Mouse (Mus musculus): ENCODE measurements around the gene Nsun7. TPM values are rescaled to one million over a fixed set of nuclear protein-coding genes. Genes with fewer than 3 reads are reported as not detected.
A peak's percentile ranks its signal among the peaks of the same experiment; 100 is the strongest.

Nsun7 gene
- total RNA-seq, 1 experiment from 2014 or later = 2.1 TPM

DNA sequence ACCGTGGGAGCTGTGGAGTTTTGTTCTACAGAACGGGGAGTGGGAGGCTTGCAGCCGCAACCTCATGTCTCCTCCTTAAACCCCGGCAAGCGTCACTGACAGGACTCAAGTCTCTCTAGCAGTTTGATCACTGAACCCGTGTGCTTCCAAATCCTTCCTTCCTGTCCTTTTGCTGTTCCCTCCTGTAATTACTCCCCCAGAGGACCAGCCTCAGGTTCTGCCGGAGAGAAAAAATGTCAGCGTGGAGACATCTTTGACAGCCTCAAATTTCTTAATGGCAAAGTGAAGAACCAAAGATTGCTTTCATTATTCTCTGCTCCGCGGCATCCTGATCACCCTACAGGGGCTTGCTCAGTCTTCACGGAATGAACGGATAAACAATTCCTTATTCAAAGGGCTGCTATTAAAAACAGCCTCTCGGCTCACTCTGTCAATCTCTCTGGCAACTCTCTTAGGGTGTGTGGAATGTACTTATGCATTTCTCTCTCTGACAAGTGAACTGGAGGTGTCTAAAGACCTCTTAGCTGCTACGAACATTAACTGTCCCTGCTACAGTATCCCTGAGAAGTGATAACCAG is 60.2 kb downstream of the Nsun7 start:
- no peak for ATAC-seq (replicated peaks in 1 of 2; ENCODE audit: insufficient read depth in 1 of 2, low FRiP score in 2 of 2, low TSS enrichment in 1 of 2, low read depth in 1 of 2, poor library complexity in 2 of 2, severe bottlenecking in 2 of 2)

DNA sequence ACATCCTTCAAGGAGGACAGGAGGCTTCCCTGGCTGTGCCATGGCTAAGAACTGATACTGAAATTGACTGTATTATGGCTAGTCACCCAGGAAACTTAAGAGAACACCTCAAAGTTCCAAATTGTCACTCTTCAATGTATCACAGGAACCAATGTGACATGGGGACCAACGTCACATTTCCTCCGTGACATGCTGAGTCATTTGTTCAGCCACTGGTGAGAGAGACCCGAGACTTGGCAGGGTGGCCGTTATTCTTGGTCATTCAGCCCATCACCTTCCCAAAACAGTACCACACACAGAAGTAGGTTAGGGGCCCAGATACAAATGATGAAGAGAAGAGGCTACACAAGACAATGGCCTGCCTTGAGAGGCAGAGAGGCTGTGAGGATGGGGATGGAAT is 63.4 kb downstream of the Nsun7 start:
- ATAC-seq (replicated peaks in 1 of 2; ENCODE audit: insufficient read depth in 1 of 2, low FRiP score in 2 of 2, low TSS enrichment in 1 of 2, low read depth in 1 of 2, poor library complexity in 2 of 2, severe bottlenecking in 2 of 2) = peak; percentile 65 to 67

DNA sequence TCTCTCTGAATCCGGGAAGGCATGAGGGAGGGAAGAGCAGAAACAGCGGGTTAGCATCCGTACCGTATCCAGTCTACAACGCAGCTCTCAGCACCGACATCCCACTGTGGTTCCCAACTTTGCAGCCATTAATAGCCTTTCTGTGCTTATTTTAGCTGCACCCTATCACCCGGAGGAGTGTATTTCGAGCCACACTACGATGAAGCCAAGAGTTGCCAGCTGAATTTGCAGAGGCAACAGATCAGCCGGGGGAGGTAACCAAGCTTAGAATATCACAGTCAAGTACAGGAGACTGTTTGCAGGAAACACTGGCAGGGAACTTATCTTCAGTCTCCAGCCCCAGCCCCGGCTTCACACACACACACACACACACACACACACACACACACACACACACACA is 63.9 kb downstream of the Nsun7 start:
- peak; percentile 13 to 23; a peak in 2 of 4 replicates for ATAC-seq (replicated peaks in 1 of 2; ENCODE audit: insufficient read depth in 1 of 2, low FRiP score in 2 of 2, low TSS enrichment in 1 of 2, low read depth in 1 of 2, poor library complexity in 2 of 2, severe bottlenecking in 2 of 2)

DNA sequence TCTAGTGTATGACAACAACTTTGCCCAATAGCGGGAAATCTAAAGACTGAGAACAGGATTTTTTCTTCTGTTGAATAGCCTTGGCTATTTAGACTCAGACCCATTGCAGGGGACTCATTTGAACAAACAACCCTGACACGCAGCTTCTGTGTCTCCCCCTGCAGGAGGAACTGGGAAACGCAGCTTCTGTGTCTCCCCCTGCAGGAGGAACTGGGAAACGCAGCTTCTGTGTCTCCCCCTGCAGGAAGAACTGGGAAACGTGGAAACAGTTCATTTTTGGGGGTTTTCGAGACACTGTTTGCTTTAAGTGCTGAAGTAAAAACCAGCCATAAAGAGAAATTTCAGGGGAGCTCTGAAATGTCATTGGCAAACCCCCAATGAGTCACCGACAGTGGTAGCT is 66.7 kb downstream of the Nsun7 start:
- no peak for ATAC-seq (replicated peaks in 1 of 2; ENCODE audit: insufficient read depth in 1 of 2, low FRiP score in 2 of 2, low TSS enrichment in 1 of 2, low read depth in 1 of 2, poor library complexity in 2 of 2, severe bottlenecking in 2 of 2)

DNA sequence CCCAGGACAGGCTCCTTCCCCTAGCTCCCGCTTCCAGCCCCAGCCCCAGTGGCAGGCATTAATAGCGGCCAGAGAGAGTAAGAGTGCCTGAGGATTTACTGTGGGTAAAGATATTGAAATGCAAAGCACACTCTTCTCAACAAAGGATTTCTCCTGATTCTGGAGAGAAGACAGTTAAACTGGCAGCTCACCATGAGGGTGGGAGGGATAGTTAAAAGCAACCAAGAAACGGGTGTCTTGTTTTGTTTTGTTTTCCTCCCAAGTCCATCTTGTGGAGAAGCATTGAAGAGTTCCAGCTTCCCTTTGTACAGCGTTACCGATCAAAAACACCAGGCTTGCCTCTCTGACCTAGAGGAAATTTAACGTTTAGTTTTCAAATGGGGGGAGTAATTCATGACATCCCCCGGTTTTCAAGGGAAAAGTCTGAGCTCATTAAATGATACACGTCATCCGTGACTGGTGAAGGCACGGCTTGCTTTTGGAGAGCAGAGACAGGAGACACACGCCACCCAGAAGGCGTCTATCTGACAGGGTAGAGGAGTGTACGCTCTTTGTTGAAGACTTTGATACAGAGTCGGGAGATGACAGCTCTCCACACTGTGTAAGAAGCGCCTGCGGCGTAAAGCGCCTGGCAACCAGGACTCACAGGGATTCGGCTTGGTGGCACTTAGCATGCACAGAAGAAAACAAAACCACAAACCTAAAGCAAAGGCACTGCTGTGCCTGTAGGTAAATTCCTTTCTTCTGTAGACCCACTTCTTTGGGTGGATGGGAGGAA is 68.4 kb downstream of the Nsun7 start:
- no peak for ATAC-seq (replicated peaks in 1 of 2; ENCODE audit: insufficient read depth in 1 of 2, low FRiP score in 2 of 2, low TSS enrichment in 1 of 2, low read depth in 1 of 2, poor library complexity in 2 of 2, severe bottlenecking in 2 of 2)

DNA sequence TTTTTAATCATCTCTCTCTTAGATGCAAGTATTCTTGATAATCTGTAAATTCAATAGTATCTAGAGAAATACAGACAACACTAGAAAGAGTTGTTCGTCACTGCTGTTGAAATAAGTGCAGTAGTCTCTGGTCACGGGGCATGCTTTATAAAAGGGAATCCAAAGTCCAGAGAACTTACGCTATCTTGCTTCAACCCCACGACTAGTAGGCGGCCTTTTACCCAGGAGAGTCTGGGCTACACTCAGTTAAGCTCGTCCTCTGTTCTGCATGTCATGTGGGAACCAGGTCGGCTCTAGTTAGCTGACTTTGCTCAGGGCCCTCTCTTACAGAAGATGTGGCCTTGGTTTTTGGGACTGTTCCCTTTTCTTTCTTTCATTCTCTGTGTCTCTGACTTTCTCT is 69.1 kb downstream of the Nsun7 start:
- ATAC-seq (replicated peaks in 1 of 2; ENCODE audit: insufficient read depth in 1 of 2, low FRiP score in 2 of 2, low TSS enrichment in 1 of 2, low read depth in 1 of 2, poor library complexity in 2 of 2, severe bottlenecking in 2 of 2) = no peak

DNA sequence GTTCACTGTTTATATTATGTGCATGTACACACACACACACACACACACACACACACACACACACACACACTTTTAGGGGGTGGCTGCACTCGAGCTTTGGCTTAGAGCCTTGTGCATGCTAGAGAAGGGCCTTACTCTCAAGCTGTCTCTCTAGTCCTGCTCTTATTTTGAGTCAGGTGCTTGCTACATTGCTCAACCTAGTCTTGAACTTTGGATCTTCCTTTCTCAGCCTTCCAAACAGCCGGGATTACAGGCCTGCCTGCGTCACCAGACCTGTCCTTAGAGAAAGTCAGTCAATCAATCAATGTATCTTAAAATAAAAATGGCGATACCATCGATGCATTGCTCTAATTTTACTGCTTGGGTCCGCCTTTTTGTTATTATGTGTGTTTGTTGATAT is 71.1 kb downstream of the Nsun7 start:
- no peak for ATAC-seq (replicated peaks in 1 of 2; ENCODE audit: insufficient read depth in 1 of 2, low FRiP score in 2 of 2, low TSS enrichment in 1 of 2, low read depth in 1 of 2, poor library complexity in 2 of 2, severe bottlenecking in 2 of 2)

DNA sequence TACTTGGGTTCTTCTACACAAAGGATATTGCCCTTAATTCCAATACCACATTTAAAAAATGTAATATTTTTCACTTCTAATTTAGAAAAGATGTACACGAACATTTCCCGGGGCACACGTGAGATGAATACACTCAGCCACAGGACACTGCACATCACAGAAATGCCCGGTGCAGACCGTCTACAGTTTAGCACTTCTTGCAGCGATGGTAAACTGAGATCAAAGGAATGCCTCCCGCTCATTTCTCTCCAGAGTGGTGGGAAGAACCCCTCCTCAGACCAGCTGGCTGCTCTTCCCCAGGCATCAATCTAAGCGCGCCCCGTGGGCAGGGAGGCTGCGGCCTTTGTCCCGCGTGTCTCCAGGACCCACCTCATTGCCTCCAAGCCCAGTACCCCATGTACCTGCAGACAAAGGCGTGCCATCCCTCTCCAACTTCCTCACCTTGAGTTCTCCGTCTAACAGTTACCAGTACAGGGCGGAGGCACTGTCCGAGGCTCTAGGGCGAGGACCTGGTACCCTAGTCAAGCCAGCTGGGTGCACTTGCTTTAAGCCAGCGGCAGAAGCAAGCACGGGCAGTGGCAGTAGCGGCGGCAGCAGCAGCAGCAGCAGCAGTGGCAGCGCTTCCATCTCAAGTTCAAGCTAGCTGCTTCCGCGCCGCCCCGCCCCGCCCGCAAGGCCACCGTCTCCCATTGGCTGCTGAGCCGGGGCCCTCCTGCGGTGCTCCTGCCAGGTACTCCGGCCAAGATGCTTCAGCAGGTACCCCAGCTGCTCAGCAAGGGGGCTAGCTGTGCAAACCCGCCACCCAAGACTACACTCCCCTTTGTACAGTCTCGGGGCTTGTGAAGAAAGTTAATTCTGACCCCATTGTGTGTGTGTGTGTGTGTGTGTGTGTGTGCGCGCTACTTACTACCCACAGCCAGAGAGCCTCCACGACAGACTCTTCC is 77.6 kb downstream of the Nsun7 start:
- ATAC-seq (replicated peaks in 1 of 2; ENCODE audit: insufficient read depth in 1 of 2, low FRiP score in 2 of 2, low TSS enrichment in 1 of 2, low read depth in 1 of 2, poor library complexity in 2 of 2, severe bottlenecking in 2 of 2) = peak; percentile 67 to 76

DNA sequence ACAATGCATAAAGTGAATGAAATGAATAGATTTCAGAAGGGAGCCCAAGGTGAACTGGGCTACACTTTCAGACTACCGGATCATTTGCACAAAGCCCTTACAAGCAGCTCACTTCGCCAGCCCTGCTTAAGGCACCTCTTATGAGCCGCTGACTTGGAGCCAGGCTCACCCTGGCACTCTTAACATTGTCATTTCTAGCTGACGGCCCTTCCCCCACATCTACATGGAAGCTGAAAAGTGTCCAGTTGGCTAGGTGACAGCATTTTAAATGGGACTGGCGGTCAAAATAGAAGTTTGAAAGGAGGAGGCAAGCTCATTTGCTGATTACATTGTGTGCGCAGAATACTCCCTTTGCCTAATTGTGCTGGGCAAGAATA is 78.3 kb downstream of the Nsun7 start:
- no peak for ATAC-seq (replicated peaks in 1 of 2; ENCODE audit: insufficient read depth in 1 of 2, low FRiP score in 2 of 2, low TSS enrichment in 1 of 2, low read depth in 1 of 2, poor library complexity in 2 of 2, severe bottlenecking in 2 of 2)

DNA sequence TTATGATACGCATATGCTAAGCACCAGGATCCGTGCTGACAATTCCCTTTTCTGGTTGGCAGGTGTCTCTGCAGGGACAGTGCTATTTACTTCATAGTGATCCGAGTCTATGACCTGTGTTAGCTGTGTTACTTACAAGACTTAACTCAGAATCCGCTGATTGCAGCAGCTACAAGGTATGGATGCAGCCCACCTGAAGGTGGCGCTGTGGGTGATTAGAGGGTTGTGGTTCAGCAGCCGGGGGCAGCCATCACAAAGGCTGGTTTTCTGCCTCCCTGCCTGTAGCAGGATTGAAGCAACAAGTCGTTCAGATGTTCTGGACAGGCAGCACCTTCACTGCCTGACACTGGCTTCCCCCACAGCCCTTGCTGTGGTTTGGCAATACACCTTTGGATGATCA is 78.9 kb downstream of the Nsun7 start:
- 0 out of 4 replicates have a peak, but pooled peaks have one; percentile 29 to 35 for ATAC-seq (replicated peaks in 1 of 2; ENCODE audit: insufficient read depth in 1 of 2, low FRiP score in 2 of 2, low TSS enrichment in 1 of 2, low read depth in 1 of 2, poor library complexity in 2 of 2, severe bottlenecking in 2 of 2)

DNA sequence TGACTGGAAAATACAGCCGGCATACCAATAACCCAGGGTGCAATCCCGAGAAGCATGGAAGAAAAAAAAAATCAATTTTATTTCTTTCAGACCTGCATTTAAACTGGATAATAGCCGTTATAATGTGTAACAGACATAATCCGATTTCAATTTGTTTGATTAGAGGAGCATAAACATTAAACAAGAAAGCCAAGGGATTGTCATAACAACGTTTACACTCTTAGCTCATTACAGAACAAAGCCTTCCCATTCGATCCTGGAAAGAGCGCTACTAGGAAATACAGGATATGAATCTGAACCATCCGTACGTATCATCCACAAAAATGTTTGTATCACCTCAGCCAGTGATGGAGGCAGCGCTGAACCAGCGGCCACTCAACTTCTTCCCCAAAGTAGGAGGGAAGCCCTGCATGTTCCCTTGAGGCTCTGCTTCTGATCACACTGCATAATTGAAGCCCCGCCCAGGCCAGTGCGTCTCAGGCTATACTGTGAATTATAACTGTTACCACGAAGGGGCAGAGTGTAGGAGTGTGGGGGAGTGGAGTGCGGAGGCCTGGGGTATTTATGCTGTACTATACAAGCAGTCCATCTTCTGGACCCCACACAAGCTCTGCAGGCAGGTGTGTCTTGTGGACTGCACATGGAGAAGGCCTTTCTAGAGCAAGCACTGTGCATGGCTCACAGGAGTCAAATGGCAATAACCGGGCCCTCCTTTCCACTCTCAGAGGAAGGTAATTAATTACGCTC is 80.8 kb downstream of the Nsun7 start:
- no peak for ATAC-seq (replicated peaks in 1 of 2; ENCODE audit: insufficient read depth in 1 of 2, low FRiP score in 2 of 2, low TSS enrichment in 1 of 2, low read depth in 1 of 2, poor library complexity in 2 of 2, severe bottlenecking in 2 of 2)

DNA sequence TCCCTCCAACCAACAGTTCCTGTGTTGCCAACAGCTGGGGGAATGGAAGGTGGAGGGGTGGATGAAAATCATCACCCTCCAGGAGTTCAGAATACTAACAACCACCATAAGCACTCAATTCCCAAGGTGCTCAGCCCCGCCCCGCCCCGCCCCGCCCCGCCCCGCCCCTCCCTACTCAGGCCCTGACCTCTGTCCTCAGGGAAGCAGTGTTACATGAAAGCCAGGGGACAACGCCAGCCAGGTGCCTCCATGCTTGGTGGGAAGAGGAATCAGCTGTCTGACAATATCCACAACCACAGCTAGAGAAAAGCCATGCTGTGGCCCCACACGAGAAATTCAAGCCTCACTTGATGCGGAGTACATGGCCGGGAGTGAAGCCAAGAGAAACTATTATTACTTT is 82.2 kb downstream of the Nsun7 start:
- ATAC-seq (replicated peaks in 1 of 2; ENCODE audit: insufficient read depth in 1 of 2, low FRiP score in 2 of 2, low TSS enrichment in 1 of 2, low read depth in 1 of 2, poor library complexity in 2 of 2, severe bottlenecking in 2 of 2) = no peak

DNA sequence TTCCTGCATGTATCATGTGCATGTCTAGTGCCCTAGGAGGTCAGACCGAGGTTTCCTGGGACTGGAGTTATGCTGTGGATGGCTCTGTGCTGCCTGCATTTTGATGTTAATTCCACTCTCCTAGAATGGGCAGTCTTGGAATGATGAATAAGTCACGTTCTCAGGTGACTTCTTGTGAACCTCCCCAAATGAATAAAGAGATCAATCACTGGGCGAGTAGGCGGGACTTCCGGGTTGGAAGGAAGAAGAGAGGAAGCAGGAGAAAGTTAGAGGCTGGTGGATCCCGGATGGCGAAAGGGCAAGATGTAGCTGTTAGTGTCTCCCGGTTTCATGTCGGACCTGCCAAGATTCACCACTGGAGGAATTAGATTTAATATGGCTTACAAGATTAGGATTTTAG is 82.6 kb downstream of the Nsun7 start:
- ATAC-seq (replicated peaks in 1 of 2; ENCODE audit: insufficient read depth in 1 of 2, low FRiP score in 2 of 2, low TSS enrichment in 1 of 2, low read depth in 1 of 2, poor library complexity in 2 of 2, severe bottlenecking in 2 of 2) = no peak

DNA sequence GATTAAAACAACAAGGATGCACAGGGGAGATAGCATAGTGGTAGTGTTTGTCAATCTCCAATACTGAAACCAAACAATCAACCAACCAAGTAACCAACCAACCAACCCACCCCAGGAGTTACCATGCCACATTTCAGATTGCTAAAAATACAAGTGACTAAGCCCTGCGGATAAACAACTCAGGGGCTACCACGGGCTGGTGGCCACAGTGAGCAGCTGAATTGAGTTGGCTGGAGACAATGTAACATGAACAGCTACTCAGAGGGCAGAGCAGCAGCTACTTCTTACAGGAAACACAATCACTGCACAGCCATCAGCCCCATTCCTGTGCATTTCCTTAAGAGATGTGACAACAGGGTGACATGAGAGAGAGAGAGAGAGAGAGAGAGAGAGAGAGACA is 84.5 kb downstream of the Nsun7 start:
- ATAC-seq (replicated peaks in 1 of 2; ENCODE audit: insufficient read depth in 1 of 2, low FRiP score in 2 of 2, low TSS enrichment in 1 of 2, low read depth in 1 of 2, poor library complexity in 2 of 2, severe bottlenecking in 2 of 2) = no peak

DNA sequence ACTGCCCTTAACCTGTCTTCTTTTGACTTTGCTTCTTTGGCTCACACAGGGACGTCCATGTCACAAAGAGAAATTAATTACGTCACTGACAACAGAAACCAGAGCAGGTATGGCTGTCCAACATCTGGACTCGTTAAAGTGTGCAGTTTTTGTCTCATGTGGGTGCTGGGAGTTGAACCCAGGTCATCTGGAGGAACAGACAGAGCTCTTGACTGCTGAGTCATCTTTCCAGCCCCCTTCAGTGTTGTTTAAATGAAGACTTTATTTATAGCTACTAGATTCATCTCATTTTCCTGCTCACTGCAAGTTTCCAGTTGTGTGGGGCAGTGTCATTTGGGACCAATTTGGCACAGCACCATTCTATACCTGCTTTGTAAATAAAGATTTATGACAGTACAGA is 85.4 kb downstream of the Nsun7 start:
- no peak for ATAC-seq (replicated peaks in 1 of 2; ENCODE audit: insufficient read depth in 1 of 2, low FRiP score in 2 of 2, low TSS enrichment in 1 of 2, low read depth in 1 of 2, poor library complexity in 2 of 2, severe bottlenecking in 2 of 2)

DNA sequence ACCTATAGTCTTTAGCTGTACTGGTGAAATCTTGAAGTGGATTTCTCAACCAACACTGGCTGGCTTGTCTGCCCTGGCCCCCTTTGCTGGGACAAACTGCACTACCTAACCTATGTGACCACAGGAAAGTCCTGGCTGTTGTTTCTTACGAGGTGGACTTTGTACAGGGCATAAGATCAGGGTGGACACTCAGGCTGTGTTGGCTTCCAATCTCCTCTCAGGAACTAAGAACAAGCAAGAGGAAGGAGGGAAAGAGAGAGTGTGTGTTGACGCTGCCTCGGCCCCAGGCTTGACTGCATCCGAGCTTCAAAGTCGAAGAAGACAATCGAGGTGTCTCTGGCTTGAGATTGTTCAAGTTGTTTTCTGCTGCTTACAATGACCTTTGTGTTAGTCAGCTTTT is 87.1 kb downstream of the Nsun7 start:
- no peak for ATAC-seq (replicated peaks in 1 of 2; ENCODE audit: insufficient read depth in 1 of 2, low FRiP score in 2 of 2, low TSS enrichment in 1 of 2, low read depth in 1 of 2, poor library complexity in 2 of 2, severe bottlenecking in 2 of 2)
